Mouse (Mus musculus) kidney, adult 9 months (tissue): ENCODE results near the gene Rusc1.

Experiments used
- DNase-seq: peaks from one replicate; pipeline ENCODE4 v3.0.0; 2022

Rusc1 gene

GRCm38 (mm10) chr3:89093175-89093574, at the start of gene Rusc1:
Gene Rusc1 (minus strand): TSS chr3:89093311.
- DNase-seq = peak; percentile 83

GRCm38 (mm10) chr3:89136365-89136764, 43.3 kb upstream of the Rusc1 start:
- DNase-seq = peak; percentile 95

GRCm38 (mm10) chr3:89135958-89136357, 42.8 kb upstream of the Rusc1 start, which contains the start of gene Pklr:
Gene Pklr (plus strand): TSS chr3:89136142.
- DNase-seq = no peak

- no peak for DNase-seq
Measured at GRCm38 (mm10) chr3:89133752-89134151, 40.6 kb upstream of the Rusc1 start.

- no peak for DNase-seq
Measured at GRCm38 (mm10) chr3:89133063-89133450, 39.9 kb upstream of the Rusc1 start.

GRCm38 (mm10) chr3:89132285-89133062, 39.4 kb upstream of the Rusc1 start:
- no peak for DNase-seq

- DNase-seq = no peak
Measured at GRCm38 (mm10) chr3:89131816-89132215, 38.7 kb upstream of the Rusc1 start.

GRCm38 (mm10) chr3:89129908-89130307, 36.8 kb upstream of the Rusc1 start:
- DNase-seq = no peak

- DNase-seq = no peak
Measured at GRCm38 (mm10) chr3:89125981-89126380, 32.9 kb upstream of the Rusc1 start.

GRCm38 (mm10) chr3:89124241-89124640, 31.1 kb upstream of the Rusc1 start:
- DNase-seq = no peak

- no peak for DNase-seq
Measured at GRCm38 (mm10) chr3:89123313-89123712, 30.2 kb upstream of the Rusc1 start.

GRCm38 (mm10) chr3:89115522-89115921, 22.4 kb upstream of the Rusc1 start:
- peak; percentile 71 for DNase-seq

- peak; percentile 67 for DNase-seq
Measured at GRCm38 (mm10) chr3:89113058-89113457, 19.9 kb upstream of the Rusc1 start.

GRCm38 (mm10) chr3:89108146-89108545, 15.0 kb upstream of the Rusc1 start:
- DNase-seq = no peak

GRCm38 (mm10) chr3:89107545-89107944, 14.4 kb upstream of the Rusc1 start:
- DNase-seq = no peak

- DNase-seq = no peak
Measured at GRCm38 (mm10) chr3:89106881-89107280, 13.8 kb upstream of the Rusc1 start.

GRCm38 (mm10) chr3:89103291-89103595, 10.1 kb upstream of the Rusc1 start:
- DNase-seq = no peak

GRCm38 (mm10) chr3:89102495-89103290, 9.6 kb upstream of the Rusc1 start:
- no peak for DNase-seq

GRCm38 (mm10) chr3:89101812-89102494, 8.8 kb upstream of the Rusc1 start, which contains the start of gene Fdps:
Gene Fdps (minus strand): TSS chr3:89101959.
- DNase-seq = peak; percentile 99

GRCm38 (mm10) chr3:89101459-89101811, 8.3 kb upstream of the Rusc1 start:
- no peak for DNase-seq

GRCm38 (mm10) chr3:89100811-89101210, 7.7 kb upstream of the Rusc1 start, which contains the start of gene Gm43738:
Gene Gm43738 (minus strand): TSS chr3:89101099.
- no peak for DNase-seq

- no peak for DNase-seq
Measured at GRCm38 (mm10) chr3:89094021-89094420, 910 bp upstream of the Rusc1 start.

GRCm38 (mm10) chr3:89092509-89093090, 511 bp downstream of the Rusc1 start:
- no peak for DNase-seq
